Mouse (Mus musculus) kidney, adult 2 months (tissue): Measurements from ENCODE around the gene Borcs5. TPM values are rescaled to one million over a fixed set of nuclear protein-coding genes. Genes with fewer than 3 reads are reported as not detected.

ENCODE experiments used
- DNase-seq: peaks from one replicate; pipeline ENCODE4 v3.0.0; 2021
- H3K27ac ChIP-seq: fragments of 200-500 bp; 2 replicates; pipeline ENCODE4 v1.5.1; 2012; ENCODE audit warnings: low read depth, low read length, control low read depth, inconsistent platforms; ENCODE audit not compliant: insufficient read depth
- H3K27me3 ChIP-seq: fragments of 200-500 bp; replicated peaks from 2 replicates; pipeline ENCODE4 v1.6.1; 2012; ENCODE audit warnings: mild to moderate bottlenecking, moderate library complexity, low read length, inconsistent platforms; ENCODE audit not compliant: control insufficient read depth, insufficient read depth
- H3K36me3 ChIP-seq: fragments of 200-500 bp; 2 replicates; pipeline ENCODE4 v1.6.1; 2012; ENCODE audit warnings: mild to moderate bottlenecking, moderate library complexity, low read length, inconsistent platforms; ENCODE audit not compliant: control insufficient read depth, insufficient read depth
- H3K4me1 ChIP-seq: fragments of 200-500 bp; 2 replicates; pipeline ENCODE4 v1.6.1; 2011; ENCODE audit warnings: low read length; ENCODE audit not compliant: control insufficient read depth, insufficient read depth
- H3K4me3 ChIP-seq: fragments of 200-500 bp; 2 replicates; pipeline ENCODE4 v1.5.1; 2011; ENCODE audit warnings: mild to moderate bottlenecking, low read depth, low read length, control low read depth; ENCODE audit not compliant: insufficient read depth
- CTCF ChIP-seq: fragments of 200-500 bp; conservative IDR thresholded peaks from 2 replicates; pipeline ENCODE4 v1.5.1; 2011; ENCODE audit warnings: low read depth, mild to moderate bottlenecking, control low read depth, low read length, moderate library complexity, mixed read lengths; ENCODE audit not compliant: insufficient read depth, insufficient read length
- POLR2A ChIP-seq: fragments of 200-500 bp; IDR thresholded peaks from one replicate; pipeline ENCODE4 v1.6.1; 2011; ENCODE audit warnings: low read depth, low read length, control low read depth
- WGBS: fragments of 180-500 bp; shearing (Covaris S2); methylation state at CpG from one replicate; pipeline ENCODE4 v1.1.7; 2018; 5-methylcytosine and 5-hydroxymethylcytosine counted together
- polyA plus RNA-seq: library from polyadenylated mRNA; depleted of rRNA; stranded (reverse); fragments of >200 nt; gene quantifications from 2 replicates; pipeline ENCODE4 v1.2.3, GENCODE M21; 2012

The Borcs5 gene
- polyA plus RNA-seq, 1 experiment = 14.5 TPM

DNA sequence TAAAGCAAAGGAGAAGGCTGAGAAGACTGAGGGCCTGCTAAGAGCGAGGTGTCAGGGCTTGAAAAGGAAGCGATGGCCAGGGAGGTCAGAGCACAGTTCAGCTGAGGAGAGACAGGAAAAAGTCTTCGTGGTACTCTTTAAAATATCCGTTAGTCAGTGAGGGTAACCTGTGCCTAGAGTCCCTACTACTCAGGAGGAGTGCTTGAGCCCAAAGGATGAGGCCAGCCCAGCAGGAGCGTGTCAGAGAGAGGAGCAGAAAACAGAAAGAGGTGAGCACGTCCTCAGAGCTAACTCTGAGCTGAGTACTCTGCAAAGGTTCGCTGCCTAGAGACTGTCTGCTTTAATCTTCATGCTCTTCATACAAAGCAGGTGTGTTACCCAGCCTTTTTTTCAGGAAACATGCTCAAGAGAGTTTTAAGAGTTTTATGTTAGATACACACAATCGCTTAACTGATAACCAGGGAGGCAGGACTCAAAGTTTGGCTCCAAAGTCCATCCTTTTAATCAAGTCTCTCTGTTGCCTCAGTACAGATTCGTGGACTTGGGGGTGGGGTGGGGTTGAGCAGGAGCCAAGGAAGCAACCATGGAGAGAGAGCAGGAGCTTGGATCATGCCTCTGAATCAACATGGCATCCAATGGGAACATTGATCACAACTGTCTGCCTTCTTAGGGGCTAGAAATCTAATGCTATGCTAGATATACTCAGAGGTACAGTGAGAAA lies 84.7 kb downstream of the Borcs5 start:
- WGBS = 49% methylated on average over 9 of the region's 9 CpGs
- peak overlapping the region; percentile 82 for H3K27ac ChIP-seq
- TF ChIP-seq POLR2A (no peak), CTCF (no peak)
- no peak overlapping the region for H3K4me3 ChIP-seq
- H3K36me3 ChIP-seq = no peaks in the 10 kb centered on the region
- peaks cover 12% of the 10 kb centered on the region for H3K4me1 ChIP-seq
- no peaks in the 10 kb centered on the region for H3K27me3 ChIP-seq
- DNase-seq = peak; percentile 92

- Histone ChIP-seq H3K27ac (peak overlapping the region; percentile 88), H3K4me3 (no peak overlapping the region), H3K27me3 (no peaks in the 10 kb centered on the region), H3K36me3 (no peaks in the 10 kb centered on the region), H3K4me1 (peaks cover 12% of the 10 kb centered on the region)
- TF ChIP-seq CTCF (no peak), POLR2A (no peak)
- DNase-seq = peak; percentile 79
These were observed 86.1 kb downstream of the Borcs5 start for GRCm38 (mm10) chr6:134725406-134725805.

GRCm38 (mm10) chr6:134730978-134731377 lies 91.7 kb downstream of the Borcs5 start:
- Histone ChIP-seq H3K27me3 (no peaks in the 10 kb centered on the region), H3K27ac (no peak overlapping the region), H3K4me3 (no peak overlapping the region), H3K4me1 (no peaks in the 10 kb centered on the region; the same call in 1 of the 2 replicates), H3K36me3 (no peaks in the 10 kb centered on the region; the same call in 1 of the 2 replicates)
- WGBS = 83% methylated on average over 3 of the region's 3 CpGs
- DNase-seq = no peak
- TF ChIP-seq CTCF = no peak
- no peak for TF ChIP-seq POLR2A

GRCm38 (mm10) chr6:134732813-134733212 lies 93.5 kb downstream of the Borcs5 start:
- WGBS = 91% methylated on average over 8 of the region's 8 CpGs
- H3K27ac ChIP-seq = no peak overlapping the region
- no peak overlapping the region for H3K4me3 ChIP-seq
- no peaks in the 10 kb centered on the region for H3K27me3 ChIP-seq
- H3K36me3 ChIP-seq = no peaks in the 10 kb centered on the region; the same call in 1 of the 2 replicates
- DNase-seq = no peak
- TF ChIP-seq CTCF = no peak
- TF ChIP-seq POLR2A = no peak
- no peaks in the 10 kb centered on the region; the same call in 1 of the 2 replicates for H3K4me1 ChIP-seq

DNA sequence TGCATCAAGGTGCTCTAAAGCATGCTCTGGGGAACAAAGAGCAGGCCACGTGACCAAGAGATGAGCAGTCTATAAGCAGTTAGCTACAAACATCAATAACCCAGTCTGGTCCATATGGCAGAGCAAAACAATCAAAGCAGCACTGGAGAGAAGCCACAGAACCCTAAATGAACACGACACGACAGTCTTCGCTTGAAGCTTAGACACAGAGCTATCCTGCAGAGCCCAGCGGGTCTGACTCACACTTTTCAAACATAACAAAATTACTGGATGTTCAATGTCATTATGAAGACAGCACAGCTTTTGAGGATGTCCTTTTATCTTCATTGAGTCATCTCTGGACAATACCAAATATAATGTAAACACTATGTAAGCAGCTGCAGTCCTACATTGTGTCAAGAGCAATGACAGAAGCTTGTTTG lies 94.5 kb downstream of the Borcs5 start:
- Histone ChIP-seq H3K27me3 (no peaks in the 10 kb centered on the region), H3K36me3 (peaks cover 2% of the 10 kb centered on the region), H3K4me1 (no peaks in the 10 kb centered on the region; the same call in 1 of the 2 replicates), H3K4me3 (no peak overlapping the region), H3K27ac (no peak overlapping the region)
- WGBS = 94% methylated on average over 5 of the region's 5 CpGs
- no peak for DNase-seq
- TF ChIP-seq CTCF (no peak), POLR2A (no peak)

DNA sequence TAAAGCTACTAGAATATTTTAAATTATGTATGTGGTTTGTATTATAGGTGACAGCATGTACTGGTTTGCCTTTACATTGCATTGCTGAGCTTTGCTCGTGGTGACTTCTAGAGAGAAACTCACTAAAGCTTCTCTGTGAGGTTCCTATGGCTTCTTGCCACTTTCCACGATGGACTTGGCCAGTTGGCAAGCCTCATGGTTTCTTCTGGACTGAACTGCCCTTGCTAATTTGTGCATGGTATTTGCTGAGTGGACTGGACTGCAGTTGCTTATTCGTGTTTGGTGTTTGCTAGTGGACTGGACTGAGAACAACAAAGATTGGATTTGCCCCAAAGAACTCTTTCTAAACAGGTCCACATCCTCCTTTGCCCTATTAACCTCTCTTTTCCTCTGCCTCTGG lies 97.5 kb downstream of the Borcs5 start:
- H3K4me1 ChIP-seq = no peaks in the 10 kb centered on the region; the same call in 1 of the 2 replicates
- H3K4me3 ChIP-seq = no peak overlapping the region
- H3K27ac ChIP-seq = no peak overlapping the region
- no peak for TF ChIP-seq CTCF
- TF ChIP-seq POLR2A = no peak
- 39% methylated on average over 3 of the region's 3 CpGs for WGBS
- peak; percentile 92 for DNase-seq
- peaks cover 2% of the 10 kb centered on the region for H3K36me3 ChIP-seq
- H3K27me3 ChIP-seq = no peaks in the 10 kb centered on the region

DNA sequence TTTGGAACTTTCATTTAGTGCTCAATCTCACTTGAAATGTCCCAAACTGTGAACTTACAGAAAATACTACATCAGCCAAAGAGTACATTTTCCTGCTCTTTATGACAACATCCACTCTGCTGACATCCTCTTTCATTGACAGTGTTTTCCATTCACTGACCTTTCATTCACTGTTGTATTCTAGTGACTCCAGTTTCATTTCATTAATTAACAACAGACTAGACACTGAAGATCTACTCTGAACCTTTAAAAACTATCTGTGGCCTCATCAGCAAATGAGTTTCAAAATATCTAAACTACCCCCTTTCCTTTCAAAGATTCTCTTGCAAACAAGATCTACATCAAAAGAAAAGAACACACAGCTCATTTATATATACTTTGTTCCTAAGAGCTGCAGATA lies 104.3 kb downstream of the Borcs5 start:
- no peak overlapping the region for H3K27ac ChIP-seq
- no peaks in the 10 kb centered on the region; the same call in 1 of the 2 replicates for H3K36me3 ChIP-seq
- no peak overlapping the region for H3K4me3 ChIP-seq
- TF ChIP-seq POLR2A (no peak), CTCF (no peak)
- no peaks in the 10 kb centered on the region for H3K27me3 ChIP-seq
- DNase-seq = no peak
- H3K4me1 ChIP-seq = no peaks in the 10 kb centered on the region
